Mouse (Mus musculus) thymus, postnatal 4 days (tissue): ENCODE results near the gene Zfp597.
"Not testable (repeated sequence)": the region's sequence is repeated elsewhere in the genome, so short reads cannot be mapped to it uniquely, and the experiment has no call there.

Source experiments
- DNase-seq: peaks from one replicate; pipeline ENCODE4 v3.0.0; 2021

Gene Zfp597

DNA sequence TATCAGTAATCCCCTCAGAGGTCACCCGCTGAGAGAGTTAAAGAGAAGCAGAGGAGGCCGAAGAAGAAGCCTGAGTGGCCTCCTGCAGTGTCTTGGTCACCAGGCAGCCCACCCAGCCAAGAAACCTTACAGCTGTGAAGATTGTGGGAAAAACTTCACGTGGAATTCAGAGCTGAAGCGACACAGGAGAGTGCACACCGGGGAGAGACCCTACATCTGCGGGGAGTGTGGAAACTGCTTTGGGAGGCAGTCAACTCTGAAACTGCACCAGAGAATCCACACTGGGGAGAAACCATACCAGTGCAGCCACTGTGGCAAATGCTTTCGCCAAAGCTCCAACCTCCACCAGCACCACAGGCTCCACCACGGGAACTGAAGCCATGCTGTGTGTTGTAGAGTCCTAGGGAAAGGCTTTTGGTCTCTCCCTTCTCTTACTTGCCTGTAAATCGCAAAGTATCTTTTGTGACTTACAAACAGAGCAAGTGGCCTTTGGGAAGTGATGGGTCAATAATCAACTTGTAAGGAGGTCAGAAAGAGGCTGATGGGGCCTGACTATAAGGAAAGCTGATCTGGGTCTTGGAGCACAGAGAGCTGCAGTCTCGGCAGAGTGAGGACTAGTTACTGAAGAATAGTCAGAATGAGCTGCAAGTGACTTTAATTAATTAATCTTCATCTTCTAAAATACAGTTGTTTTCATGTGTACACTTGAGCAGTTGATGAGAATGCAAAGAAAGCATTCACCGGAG is 29.8 kb downstream of the Zfp597 start:
- no peak for DNase-seq

DNA sequence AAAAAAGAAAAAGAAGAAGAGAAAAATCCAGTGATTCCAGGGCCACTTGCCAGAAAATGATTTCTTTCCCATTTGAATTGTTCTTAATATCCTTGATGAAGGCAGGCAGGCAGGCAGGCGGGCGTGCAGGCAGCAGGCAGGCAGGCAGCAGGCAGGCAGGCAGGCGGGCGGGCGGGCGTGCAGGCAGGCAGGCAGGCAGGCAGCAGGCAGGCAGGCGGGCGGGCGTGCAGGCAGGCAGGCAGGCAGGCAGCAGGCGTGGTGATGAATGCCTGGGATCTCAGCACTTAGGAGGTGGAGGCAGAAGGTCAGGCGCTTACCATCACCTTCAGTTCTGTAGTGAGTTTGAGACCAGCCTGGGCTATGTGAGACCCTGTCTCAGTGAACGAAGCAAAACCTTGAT is 31.8 kb downstream of the Zfp597 start:
- DNase-seq, result no peak

DNA sequence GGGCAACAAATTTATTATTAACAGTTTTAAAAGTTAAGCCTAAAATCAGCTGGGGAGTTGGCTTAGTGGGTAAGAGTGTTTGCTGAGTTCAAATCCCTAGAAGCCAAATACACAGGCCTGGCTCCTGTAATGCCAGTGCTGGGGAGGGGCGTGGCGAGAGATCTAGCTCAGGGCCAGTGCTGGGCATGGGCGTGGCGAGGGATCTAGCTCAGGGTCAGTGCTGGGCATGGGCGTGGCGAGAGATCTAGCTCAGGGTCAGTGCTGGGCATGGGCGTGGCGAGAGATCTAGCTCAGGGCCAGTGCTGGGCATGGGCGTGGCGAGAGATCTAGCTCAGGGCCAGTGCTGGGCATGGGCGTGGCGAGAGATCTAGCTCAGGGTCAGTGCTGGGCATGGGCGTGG is 33.1 kb downstream of the Zfp597 start:
- not testable (repeated sequence) for DNase-seq

DNA sequence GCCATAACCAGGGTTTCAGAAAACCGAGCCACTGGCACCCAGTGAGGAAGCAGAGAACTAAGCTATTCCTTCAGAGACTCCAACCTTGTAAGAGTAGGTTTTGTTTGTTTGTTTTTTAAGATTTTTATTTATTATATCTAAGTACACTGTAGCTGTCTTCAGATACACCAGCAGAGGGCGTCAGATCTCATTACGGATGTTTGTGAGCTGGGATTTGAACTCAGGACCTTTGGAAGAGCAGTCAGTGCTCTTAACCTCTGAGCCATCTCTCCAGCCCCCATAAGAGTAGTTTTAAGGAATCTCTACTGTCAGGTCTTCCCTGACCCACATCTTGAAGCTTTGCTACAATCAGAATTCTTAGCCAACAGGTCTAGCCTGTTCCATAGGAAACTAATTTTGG is 35.9 kb downstream of the Zfp597 start:
- DNase-seq, result no peak

DNA sequence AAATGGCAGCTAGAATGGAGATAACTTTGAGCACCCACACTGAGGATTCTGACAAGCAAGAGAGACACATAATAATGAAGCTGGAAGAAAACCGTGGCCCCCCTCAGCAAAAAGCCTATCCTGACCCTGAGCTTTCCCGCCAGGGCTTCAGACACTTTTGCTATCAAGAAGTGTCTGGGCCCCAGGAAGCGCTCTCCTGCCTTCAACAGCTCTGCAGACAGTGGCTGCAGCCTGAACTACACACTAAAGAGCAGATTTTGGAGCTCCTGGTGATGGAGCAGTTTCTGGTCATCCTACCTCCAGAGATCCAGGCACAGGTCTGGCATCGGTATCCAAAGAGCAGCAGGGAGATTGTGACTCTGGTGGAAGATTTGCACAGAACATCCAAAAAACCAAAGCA is 36.5 kb downstream of the Zfp597 start:
- DNase-seq, result no peak

DNA sequence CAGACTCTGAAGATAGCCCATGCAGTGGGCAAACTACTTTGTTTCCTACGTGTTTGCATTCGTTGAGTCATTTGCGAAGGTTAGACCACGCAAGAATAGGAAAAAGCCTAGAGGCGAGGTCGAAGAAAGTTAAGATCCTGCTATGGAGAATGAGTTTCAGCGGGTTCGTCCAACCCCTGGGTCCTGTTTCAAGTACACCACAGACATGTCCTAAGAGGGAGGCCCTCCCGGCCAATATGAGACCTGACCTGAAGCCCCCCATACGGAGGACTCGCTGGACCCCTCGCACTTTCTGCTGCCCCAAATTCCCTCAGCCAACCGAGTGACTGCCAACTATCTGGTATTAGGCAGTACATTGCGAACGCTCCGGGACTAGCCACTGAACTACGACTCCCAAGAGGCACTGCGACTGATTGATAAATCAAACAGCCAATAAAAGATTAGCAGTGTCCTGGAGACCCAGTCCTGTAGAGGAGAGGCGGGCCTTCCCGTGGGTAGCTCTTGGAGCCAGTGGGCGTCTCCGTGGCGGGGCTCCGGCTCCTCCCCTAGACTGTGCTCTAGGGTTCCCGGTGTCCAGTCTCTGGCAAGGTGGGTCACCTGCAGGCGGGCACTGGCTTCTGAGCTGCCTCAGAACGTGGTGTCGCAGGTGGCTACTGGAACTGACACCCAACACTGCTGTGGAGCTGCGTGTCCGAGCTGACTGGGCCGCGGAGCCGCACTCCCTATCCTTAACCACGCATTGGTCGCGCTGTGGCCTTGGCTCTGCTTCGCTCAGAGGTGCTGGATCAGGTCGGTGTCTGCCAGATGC is 37.4 kb downstream of the Zfp597 start, which contains the start of gene Zfp174:
Zfp174 (plus strand) TSS at position 558 of the 808 bp plus-strand sequence.
- DNase-seq, result peak; percentile 90

DNA sequence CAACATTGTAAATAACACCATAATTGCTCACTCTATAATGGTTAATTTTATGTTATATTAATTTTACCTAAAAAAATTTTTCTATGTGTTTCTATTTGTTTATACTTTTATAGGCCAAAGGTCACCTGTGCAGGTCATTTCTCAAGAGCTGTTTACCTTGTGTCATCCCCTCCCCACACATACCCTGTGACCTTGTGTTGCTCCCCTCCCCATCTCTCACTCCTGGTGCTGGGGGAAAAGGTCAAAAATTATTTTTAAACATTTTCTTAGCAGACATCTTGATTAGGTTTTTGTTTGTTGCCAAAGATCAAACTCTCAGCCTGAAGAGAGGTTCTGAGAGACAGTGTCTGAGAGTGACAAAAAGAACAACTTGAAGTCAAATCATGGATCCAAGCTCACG is 40.6 kb downstream of the Zfp597 start:
- no peak for DNase-seq

DNA sequence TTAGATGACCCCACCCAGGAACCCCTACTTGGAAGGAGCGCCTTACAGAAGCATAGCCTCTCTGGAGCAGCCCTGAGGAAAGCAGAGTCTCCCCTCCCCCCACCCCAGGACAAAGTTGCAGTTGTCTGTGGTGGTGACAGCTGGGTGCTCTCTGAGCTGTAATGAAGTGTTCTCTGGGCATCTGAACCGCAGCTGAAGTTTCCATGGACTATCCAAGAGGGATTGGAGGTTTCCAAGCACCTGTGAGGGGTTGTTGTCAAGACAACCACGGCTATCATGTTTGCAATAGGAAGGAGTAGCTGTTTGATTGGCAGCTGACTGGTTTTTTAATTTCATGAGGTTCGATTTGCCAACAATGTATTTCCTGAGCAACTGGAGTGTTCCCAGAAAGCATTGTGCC is 41.4 kb downstream of the Zfp597 start:
- no peak for DNase-seq

DNA sequence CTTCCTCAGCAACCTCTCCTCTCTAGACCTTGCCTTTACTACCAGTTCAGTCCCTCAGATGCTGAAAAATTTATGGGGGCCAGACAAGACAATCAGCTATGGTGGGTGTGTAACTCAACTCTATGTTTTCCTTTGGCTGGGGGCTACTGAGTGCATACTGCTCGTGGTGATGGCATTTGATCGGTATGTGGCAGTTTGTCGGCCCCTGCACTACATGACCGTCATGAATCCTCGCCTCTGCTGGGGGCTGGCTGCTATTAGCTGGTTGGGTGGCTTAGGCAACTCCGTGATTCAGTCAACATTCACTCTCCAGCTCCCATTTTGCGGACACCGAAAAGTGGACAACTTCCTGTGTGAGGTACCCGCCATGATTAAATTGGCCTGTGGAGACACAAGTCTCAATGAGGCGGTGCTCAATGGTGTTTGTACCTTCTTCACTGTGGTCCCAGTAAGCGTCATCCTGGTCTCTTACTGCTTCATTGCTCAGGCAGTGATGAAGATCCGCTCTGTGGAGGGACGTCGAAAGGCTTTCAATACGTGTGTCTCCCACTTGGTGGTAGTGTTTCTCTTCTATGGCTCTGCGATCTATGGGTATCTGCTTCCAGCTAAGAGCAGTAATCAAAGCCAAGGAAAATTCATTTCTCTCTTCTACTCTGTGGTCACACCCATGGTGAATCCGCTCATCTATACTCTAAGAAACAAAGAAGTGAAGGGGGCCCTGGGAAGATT is 45.0 kb downstream of the Zfp597 start:
- DNase-seq, result peak; percentile 32

DNA sequence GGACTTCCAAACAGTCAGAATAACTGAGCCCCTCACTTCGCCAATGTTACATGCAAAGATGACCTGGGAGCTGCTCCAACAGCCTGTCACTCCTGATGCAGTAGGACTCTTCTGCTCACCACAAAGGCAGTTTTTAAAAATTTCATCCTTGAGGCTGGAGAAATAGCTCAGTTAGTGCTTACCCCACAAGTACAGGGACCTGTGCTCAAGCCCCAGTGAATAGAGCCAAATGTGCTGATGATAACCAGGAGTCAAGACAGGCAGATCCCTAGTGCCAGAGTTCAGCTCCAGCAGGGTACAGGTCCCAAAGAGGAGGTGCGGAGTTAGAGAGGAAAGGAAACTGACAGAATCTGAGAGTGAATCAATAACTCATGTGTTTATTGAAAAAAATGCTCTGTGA is 48.9 kb downstream of the Zfp597 start:
- no peak for DNase-seq

DNA sequence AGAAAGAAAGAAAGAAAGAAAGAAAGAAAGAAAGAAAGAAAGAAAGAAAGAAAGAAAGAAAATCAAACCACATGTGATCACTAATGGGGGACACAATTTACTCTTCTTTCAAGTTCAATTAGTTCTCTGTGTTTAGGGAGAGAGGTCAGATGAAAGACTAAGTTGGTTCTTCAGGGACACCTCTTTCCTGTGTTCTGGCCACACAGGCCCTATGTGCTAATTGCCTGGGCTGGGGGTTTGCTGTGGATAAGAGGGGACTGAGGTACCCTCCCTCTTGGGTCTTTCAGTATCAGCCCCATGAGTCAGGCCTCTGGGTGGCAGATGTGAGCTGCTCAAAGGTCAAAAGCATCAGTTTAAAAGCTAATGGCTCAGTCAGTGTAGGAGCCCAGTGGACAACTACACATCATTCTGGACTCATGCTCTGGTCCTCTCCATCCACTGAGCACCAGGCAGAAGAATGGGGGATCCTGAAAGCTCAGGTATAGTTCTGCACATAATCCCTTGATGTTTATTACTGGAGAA is 53.7 kb downstream of the Zfp597 start, which contains the start of gene Olfr15:
Olfr15 (plus strand) TSS at position 291 of the 522 bp plus-strand sequence.
- no peak for DNase-seq

DNA sequence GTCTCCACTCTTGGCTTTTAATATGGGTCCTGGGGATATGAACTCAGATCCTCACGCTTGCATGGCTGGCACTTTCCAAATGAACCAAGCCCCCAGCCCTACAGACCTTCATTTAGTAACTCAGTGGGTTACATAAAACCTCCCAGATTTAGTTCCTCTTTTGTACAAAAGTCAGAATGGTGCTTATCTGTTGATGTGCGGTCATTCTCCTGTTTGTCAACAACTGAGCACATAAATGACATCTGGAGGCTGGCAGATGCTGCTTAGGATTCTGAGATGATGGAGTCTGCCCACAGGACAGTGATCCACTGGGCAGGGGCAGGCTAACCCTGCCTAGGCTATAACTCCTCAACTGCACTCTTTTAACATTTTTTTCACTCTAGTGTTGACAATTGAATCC is 54.6 kb downstream of the Zfp597 start:
- no peak for DNase-seq

DNA sequence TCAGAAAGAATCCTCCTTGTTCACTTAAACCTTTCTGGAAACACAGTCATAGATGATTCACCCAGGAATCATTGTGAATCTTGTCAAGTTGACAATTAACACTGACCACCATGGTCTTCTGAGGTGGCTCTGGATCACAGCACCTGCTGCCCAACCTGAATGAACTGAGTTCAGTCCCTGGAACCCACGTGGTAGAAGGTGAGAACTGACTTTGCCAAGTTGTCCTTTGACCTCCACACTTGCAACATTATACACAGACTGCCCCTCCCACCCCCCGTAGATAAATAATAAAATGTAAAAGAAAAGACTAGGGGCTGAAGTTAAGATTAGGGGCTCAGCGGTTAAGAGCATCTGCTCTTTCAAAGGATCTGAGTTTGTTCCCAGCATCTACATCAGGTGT is 56.3 kb downstream of the Zfp597 start:
- DNase-seq, result no peak

DNA sequence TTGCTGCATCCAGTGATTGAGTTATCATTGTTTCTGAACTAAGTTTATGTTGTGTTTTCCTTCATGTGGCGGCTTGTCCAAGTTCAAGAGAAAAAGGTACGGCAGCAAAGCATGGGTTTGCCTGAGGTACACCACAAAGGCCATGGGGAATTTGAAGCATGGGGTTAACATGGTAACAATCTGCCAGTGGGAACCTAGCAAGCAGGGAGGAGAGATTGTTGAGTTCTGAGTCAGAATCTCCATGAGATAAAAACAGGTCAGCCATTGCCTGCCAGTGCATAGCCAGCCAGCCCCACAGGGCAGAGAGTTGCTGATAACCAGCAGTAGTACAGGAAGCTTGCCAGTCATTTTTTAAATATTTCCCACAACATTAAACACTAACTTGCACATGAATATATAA is 64.2 kb downstream of the Zfp597 start:
- DNase-seq, result no peak

DNA sequence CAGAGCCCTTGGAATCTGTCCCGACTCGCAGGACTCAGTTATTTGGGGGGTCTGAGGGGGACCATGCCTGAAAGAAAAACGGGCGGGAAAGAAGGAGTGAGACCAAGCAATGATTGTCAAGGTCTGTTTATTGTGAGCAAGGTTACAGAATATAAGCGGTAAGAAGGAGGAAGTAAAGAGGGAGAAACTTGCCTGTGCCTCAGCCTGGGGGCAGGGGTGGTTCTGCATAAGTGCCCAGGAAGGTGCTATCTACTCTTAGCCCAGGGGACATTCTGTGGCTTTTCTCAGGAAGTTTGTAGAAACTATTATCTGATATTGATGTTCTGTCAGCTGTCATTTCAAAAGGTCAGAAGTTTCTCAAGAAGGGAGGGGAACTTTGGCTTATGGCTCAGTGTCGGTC is 69.7 kb downstream of the Zfp597 start:
- DNase-seq, result not testable (repeated sequence)
